In genomic region chrX:48094658-48095057, GRCm38 (mm10) we compare ENCODE assay signal across 9 mouse cellular contexts. TPM values are rescaled to one million over a fixed set of nuclear protein-coding genes. Genes with fewer than 3 reads are reported as not detected.
DNase-seq lines count a peak whose midpoint lies in the region; ATAC-seq and TF ChIP-seq lines count a peak whose summit lies in the region.
"Had no signal": no experiment of that assay in that cellular context is flagged by ENCODE, and none has a peak within 500 bp of the region (broad histone marks: within the 10 kb centered on the region; RNA-seq: fewer than 3 reads in every experiment).

No protein-coding gene starts in this region.

- no peaks in the 10 kb centered on the region for H3K36me3 ChIP-seq in hindbrain, postnatal 0 days (ENCODE audit: insufficient read depth, low read length)
- H3K36me3 ChIP-seq in hindbrain, embryonic 13.5 days: no peaks in the 10 kb centered on the region
- H3K36me3 ChIP-seq in forebrain, embryonic 12.5 days (replicated peaks): no peaks in the 10 kb centered on the region
- H3K36me3 ChIP-seq: liver, embryonic 15.5 days had no signal

- H3K27ac ChIP-seq in hindbrain, postnatal 0 days: no peak overlapping the region
- H3K27ac ChIP-seq in hindbrain, embryonic 13.5 days: no peak overlapping the region
- no peak overlapping the region for H3K27ac ChIP-seq in forebrain, embryonic 12.5 days
- H3K27ac ChIP-seq: liver, embryonic 15.5 days had no signal

- 78% methylated on average over 4 of the region's 4 CpGs for WGBS in hindbrain, postnatal 0 days
- 78% methylated on average over 4 of the region's 4 CpGs for WGBS in hindbrain, embryonic 13.5 days
- 74% methylated on average over 4 of the region's 4 CpGs for WGBS in forebrain, embryonic 12.5 days

- peak; percentile 15 for DNase-seq in hindbrain, postnatal 0 days (ENCODE audit: low spot score)
- peak; percentile 48 for DNase-seq in ES-CJ7 (ENCODE audit: low read depth, low spot score)
- DNase-seq in c-Kit-positive CD71-positive TER-119-positive erythroid progenitor cells, embryonic 14.5 days (ENCODE audit: low spot score): peak; percentile 31
- DNase-seq in spleen, adult 18-20 months: peak; percentile 16 to 52
- DNase-seq in gastrocnemius, postnatal 4 days (ENCODE audit: low spot score in 2 of 2): no peak
- no peak for DNase-seq in left cerebral cortex, postnatal 25 days (ENCODE audit: low spot score in 2 of 2)

- H3K4me2 ChIP-seq in hindbrain, postnatal 0 days (ENCODE audit: low read depth, low read length): no peak overlapping the region
- H3K4me2 ChIP-seq in hindbrain, embryonic 13.5 days: no peak overlapping the region
- no peak overlapping the region for H3K4me2 ChIP-seq in forebrain, embryonic 12.5 days
- H3K4me2 ChIP-seq: liver, embryonic 15.5 days had no signal

- H3K27me3 ChIP-seq in hindbrain, postnatal 0 days (ENCODE audit: insufficient read depth, low read length): no peaks in the 10 kb centered on the region
- no peaks in the 10 kb centered on the region for H3K27me3 ChIP-seq in hindbrain, embryonic 13.5 days
- H3K27me3 ChIP-seq in forebrain, embryonic 12.5 days: no peaks in the 10 kb centered on the region
- H3K27me3 ChIP-seq: liver, embryonic 15.5 days had no signal

- no peaks in the 10 kb centered on the region for H3K9me3 ChIP-seq in hindbrain, postnatal 0 days (ENCODE audit: low read length)
- H3K9me3 ChIP-seq in hindbrain, embryonic 13.5 days: no peaks in the 10 kb centered on the region
- no peaks in the 10 kb centered on the region for H3K9me3 ChIP-seq in forebrain, embryonic 12.5 days
- H3K9me3 ChIP-seq: liver, embryonic 15.5 days had no signal

- intact Hi-C loops in left cerebral cortex, postnatal 25 days (cut with DNase I): no loop called here

- no peak for ATAC-seq in hindbrain, postnatal 0 days
- no peak for ATAC-seq in hindbrain, embryonic 13.5 days (ENCODE audit: low FRiP score)
- no peak for ATAC-seq in forebrain, embryonic 12.5 days (ENCODE audit: low FRiP score)

- TF ChIP-seq CTCF in hindbrain, postnatal 0 days (IDR thresholded peaks at IDR 0.05; ENCODE audit: low read depth): peak; percentile 47

- no peaks in the 10 kb centered on the region for H3K4me1 ChIP-seq in hindbrain, postnatal 0 days (ENCODE audit: insufficient read depth, low read length)
- no peaks in the 10 kb centered on the region for H3K4me1 ChIP-seq in hindbrain, embryonic 13.5 days (replicated peaks)
- no peaks in the 10 kb centered on the region for H3K4me1 ChIP-seq in forebrain, embryonic 12.5 days
- H3K4me1 ChIP-seq: liver, embryonic 15.5 days had no signal

- no peak overlapping the region for H3K4me3 ChIP-seq in hindbrain, postnatal 0 days (ENCODE audit: low read length)
- H3K4me3 ChIP-seq in hindbrain, embryonic 13.5 days: no peak overlapping the region
- H3K4me3 ChIP-seq in forebrain, embryonic 12.5 days (replicated peaks): no peak overlapping the region
- H3K4me3 ChIP-seq: liver, embryonic 15.5 days had no signal

- no peak overlapping the region for H3K9ac ChIP-seq in hindbrain, postnatal 0 days (replicated peaks; ENCODE audit: low read length)
- H3K9ac ChIP-seq in hindbrain, embryonic 13.5 days: no peak overlapping the region
- no peak overlapping the region for H3K9ac ChIP-seq in forebrain, embryonic 12.5 days
- H3K9ac ChIP-seq: liver, embryonic 15.5 days had no signal

RNA-seq across cellular contexts. Expression of gene Xpnpep2, which starts 13.9 kb away (rescaled TPM):
- total RNA-seq in hindbrain, postnatal 0 days (2014; rRNA removed): 6.8 TPM in 1 of 2 replicates, not detected in the other
- 0.51 and 1.0 TPM in 2 replicates for polyA plus RNA-seq in hindbrain, postnatal 0 days (2015; fragmentation: Nextera tagmentation; extraction: Ambion mirVana)
- polyA plus RNA-seq in hindbrain, embryonic 13.5 days (2015; fragmentation: Nextera tagmentation; extraction: Ambion mirVana): 0.69 and 0.78 TPM in 2 replicates
- total RNA-seq in gastrocnemius, postnatal 4 days (2021): 1 to 10 TPM; 1.5 to 4.0 TPM
- under 1 TPM; 0.27 to 0.37 TPM for total RNA-seq in left cerebral cortex, postnatal 25 days (2021)
- polyA plus RNA-seq in forebrain, embryonic 12.5 days (2016; fragmentation: Nextera tagmentation; extraction: Ambion mirVana): 0.55 and 1.2 TPM in 2 replicates

RNA-seq across cellular contexts. Expression of gene Sash3, which starts 51.6 kb away (rescaled TPM):
- total RNA-seq in hindbrain, postnatal 0 days (2014; rRNA removed): 0.86 and 1.5 TPM in 2 replicates
- polyA plus RNA-seq in hindbrain, postnatal 0 days (2015; fragmentation: Nextera tagmentation; extraction: Ambion mirVana): 0.81 and 1.1 TPM in 2 replicates
- polyA plus RNA-seq in hindbrain, embryonic 13.5 days (2015; fragmentation: Nextera tagmentation; extraction: Ambion mirVana): 1.1 and 1.3 TPM in 2 replicates
- 1 to 10 TPM; 1.5 to 1.8 TPM for total RNA-seq in gastrocnemius, postnatal 4 days (2021)
- total RNA-seq in left cerebral cortex, postnatal 25 days (2021): 1 to 10 TPM; 1.8 TPM
- polyA plus RNA-seq in forebrain, embryonic 12.5 days (2016; fragmentation: Nextera tagmentation; extraction: Ambion mirVana): 0.45 and 0.77 TPM in 2 replicates

Comparison
In these comparisons a context has a peak if more than half of its experiments do, and no peak if none do; other contexts are left out.
1. DNase-seq: peak in hindbrain, postnatal 0 days (single experiment), ES-CJ7 (single experiment), c-Kit-positive CD71-positive TER-119-positive erythroid progenitor cells, embryonic 14.5 days (single experiment) and spleen, adult 18-20 months (2 of 2); none in gastrocnemius, postnatal 4 days (0 of 2) and left cerebral cortex, postnatal 25 days (0 of 2).